Mouse (Mus musculus) retina, postnatal 1 day (tissue): ENCODE data around the gene Gps2.
A peak's percentile ranks its signal among the peaks of the same experiment; 100 is the strongest.

Source experiments
- DNase-seq: peaks from one replicate; pipeline ENCODE4 v3.0.0-alpha.2; 2012

The Gps2 gene

GRCm38 (mm10) chr11:69913554-69914371 lies at the start of gene Gps2:
Gene Gps2, plus strand, starts transcription at chr11:69913888.
- peak; percentile 98 for DNase-seq

DNA sequence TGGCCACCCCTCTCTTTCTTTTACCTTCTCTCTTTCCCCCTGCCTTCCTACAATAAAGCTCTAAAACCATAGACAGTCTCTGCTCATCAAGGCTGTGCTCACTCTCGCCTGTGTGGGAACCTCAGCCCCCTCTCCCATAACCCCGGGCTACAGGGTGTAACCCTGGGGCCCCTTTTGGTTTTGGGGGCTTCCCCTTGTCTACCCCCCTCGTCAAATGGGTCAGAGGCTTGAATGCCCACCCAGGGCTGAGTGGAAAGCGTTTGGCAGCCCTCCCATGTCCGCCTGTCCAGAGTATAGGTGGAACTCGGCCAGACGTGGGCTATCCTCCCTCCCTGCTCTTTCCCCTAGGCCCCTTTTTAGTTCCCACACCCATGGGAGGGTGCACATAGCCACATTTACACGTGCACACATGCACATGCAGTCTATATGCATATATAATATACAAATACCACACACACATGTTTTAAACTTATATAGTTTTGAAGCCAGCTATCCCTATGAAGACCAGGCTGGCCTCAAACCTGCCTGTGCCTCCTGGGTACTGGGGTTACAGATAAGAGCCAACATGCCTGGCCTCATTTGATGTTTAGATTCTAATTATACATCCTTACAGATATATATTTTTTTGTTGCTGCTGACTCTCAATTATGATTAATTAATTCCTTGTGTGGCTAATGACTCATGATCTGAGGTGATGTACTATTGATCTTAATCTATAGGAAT lies 49.4 kb upstream of the Gps2 start:
- DNase-seq: no peak

DNA sequence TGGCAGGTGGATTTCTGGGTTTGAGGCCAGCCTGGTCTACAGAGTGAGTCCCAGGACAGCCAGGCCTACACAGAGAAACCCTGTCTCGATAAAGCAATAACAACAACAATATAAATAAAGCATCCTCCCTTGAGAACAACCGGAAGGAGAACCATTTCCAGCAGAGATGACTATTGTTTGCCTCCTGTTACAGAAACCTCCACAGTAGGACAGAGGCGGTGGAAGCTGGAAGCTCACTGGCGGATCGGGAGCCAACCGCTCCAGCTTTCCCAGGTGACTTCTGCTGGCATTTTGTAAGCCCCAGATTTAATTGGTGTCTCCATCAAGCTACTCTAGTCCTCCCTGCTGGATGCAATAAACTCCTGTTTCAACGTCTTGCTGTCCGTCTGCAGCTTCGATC lies 48.1 kb upstream of the Gps2 start:
- no peak for DNase-seq

DNA sequence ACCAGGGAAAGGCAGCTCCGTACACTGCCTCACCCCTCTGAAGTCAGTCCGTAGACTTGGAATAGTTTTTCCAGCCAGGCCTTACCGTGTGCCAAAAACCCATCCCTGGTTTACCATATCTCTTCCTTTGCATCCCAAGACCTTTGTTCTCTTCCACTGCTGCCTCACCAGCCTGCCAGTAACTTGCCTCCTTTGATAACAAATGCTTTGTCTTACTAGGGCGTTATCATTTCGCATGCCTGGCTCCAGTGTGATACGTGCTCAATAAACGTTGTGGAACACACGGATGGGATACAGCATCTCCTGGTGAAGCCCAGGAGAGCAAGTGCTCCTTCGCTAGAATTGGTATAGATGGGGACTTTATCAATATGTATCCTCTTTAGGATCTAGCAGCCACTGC lies 46.4 kb upstream of the Gps2 start:
- DNase-seq: no peak

- DNase-seq: no peak
Observed at GRCm38 (mm10) chr11:69870289-69871069, 43.2 kb upstream of the Gps2 start.

- DNase-seq: no peak
Observed at GRCm38 (mm10) chr11:69871822-69872221, 41.9 kb upstream of the Gps2 start.

GRCm38 (mm10) chr11:69872451-69872850 lies 41.2 kb upstream of the Gps2 start:
- DNase-seq: no peak

- no peak for DNase-seq
Observed at GRCm38 (mm10) chr11:69876186-69876585, 37.5 kb upstream of the Gps2 start.

DNA sequence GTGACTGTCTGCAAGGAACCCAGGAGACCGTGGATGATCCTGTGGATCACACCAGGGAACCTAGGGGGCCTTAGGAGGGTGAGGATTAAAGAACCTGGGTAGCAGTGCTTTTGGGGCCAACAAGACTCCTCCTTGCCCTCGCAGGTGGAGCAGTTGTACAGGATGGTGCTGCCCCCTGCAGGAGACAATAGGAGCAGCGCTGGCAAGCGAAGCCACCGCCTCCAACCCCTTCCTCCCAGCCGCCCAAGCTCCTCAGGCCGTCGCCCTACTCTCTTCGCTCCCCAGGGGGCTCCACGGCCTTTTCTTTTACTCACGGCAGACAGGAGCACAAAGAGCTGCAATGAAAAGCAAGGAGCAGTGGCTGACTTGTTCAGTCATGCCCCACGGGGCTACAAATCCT lies 36.8 kb upstream of the Gps2 start:
- DNase-seq: peak; percentile 91

DNA sequence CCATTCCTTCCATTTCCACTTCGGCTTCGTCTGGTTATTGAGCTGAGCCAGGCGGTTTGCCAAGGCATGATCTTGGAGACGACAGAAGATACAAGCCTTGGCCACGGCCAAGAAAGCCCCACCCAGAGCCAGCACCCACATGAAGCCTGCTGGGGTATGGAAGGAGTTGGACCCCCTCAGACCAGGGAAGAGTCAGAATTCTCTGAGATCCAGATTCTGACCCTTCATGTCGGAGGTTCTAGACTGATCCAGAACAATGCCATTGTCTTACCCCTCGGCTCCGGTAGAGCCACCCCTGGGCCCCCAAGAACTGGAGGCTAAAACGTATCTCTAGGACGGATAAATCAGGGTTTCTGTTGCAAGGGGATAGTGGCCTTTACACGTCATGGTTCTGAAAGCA lies 35.8 kb upstream of the Gps2 start, which contains the start of gene Tmem95:
Gene Tmem95, minus strand, starts transcription at position 141 of the 400 bp plus-strand sequence.
- DNase-seq: no peak

- no peak for DNase-seq
Observed at GRCm38 (mm10) chr11:69878399-69878798, 35.3 kb upstream of the Gps2 start.

DNA sequence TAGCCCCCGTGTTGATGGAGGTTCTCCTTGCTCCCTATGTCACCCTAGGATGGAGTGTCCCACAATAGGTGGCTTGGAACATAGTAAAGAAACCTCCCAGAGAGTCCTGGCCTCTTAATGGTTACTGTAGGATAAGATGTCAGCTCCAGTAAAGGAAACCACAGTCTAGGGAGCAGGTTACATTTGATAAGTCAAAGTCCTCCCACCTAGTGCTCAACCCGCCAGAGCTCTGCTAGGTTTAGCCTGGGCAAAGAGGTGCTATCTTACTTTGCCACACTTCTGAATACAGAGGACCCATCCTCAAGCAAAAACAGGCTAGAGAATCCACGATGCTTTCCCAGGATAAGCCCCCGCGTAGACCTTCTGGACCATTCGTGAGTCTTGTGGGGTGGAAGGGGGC lies 34.7 kb upstream of the Gps2 start:
- no peak for DNase-seq

- DNase-seq: no peak
Observed at GRCm38 (mm10) chr11:69879711-69880110, 34.0 kb upstream of the Gps2 start.

GRCm38 (mm10) chr11:69880506-69880852 lies 33.2 kb upstream of the Gps2 start:
- DNase-seq: peak; percentile 73

DNA sequence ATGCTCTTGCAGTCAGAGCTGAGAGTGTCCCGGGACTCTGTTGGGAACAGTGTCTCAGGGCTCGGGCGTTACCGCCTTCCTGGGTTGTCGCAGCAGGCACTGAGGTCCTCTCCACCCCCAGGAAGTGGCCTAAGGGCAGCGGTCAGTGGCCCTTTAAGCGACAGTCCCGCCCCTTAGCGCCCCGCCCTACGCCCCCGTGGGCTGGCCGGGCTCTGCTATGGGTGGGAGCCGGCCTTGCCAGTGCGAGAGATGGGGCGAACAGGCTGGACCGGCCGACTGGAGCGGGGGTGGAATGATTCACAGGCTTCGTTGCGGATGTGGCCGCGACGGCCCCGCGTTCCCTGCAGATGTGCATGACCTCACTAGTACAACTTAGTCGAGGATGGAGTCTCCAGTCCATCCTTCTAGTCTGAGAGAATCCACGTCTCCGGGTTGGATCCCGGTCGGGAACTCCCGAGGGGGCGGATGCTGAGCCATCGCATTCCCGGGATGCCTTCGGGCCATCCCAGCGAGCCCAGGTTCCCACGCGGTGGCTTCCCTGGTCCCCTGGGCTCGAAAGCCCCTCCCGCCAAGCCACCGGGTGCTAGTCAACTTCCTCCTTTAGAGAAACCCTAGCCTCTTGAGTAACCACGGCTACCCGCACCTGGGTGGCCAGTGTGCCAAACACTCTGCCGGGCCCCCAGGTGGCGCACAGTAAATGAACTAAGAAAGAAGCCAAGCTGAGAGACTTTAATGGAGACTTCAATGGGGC lies 32.7 kb upstream of the Gps2 start, which contains the start of gene Kctd11:
Gene Kctd11, minus strand, starts transcription at position 554 of the 751 bp plus-strand sequence.
- DNase-seq: peak; percentile 88

DNA sequence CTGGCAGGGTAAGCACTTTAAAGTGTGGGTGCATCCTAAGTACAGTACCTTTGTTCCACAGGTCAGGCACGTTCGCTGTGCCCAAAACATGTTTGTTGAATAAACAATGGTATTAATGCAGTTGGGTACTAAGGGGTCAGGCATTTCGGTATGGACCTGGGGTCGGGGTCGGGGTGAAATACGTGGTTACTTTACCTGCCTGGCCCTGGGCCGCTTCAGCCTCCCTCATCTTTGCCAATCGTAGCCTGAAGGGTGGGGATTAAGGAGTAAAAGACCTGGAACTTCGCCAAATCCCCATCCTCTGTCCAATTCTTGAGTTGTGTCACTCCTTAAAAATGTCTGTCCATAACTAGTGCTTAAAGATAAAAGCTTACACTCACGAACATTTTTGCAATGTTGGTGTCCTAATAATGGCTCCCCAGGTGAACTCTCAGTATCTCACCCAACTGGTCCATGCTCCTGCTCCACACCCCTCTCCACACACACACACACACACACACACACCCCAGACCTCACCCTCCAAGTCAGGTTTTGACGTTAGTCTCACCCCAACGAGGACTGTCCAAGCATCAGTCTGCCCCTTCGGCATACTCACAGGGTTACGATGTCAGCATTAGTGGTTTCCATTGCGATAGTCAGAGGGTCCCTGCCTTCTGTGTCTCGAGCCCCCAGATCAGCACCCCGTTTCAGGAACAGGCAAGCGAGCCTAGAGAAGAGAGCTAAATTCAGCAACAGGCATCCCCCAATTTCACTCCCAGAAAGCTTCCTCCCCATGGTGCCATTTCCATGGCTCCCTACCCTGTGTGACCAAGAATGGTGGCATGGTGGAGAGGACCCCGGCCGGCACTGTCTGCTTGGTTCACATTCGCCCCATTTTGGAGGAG lies 31.7 kb upstream of the Gps2 start:
- no peak for DNase-seq

DNA sequence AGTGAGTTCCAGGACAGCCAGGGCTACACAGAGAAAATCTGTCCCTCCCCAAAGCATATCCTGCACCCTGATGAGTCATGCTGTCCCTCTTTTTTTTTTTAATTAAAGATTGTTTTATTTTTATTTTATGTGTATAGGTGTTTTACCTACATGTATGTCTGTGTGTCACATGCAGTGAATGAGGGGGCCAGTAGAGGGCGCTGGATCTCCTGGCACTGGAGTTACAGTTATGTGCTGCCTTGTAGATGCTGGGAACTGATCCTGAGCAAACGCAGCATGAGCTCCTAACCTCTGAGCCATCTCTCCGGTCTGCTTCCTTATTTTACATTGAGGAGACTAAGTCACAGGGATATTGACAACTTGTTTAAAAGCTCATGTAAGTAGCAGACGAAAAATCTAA lies 30.6 kb upstream of the Gps2 start:
- peak; percentile 47 for DNase-seq

GRCm38 (mm10) chr11:69883527-69884151 lies 30.0 kb upstream of the Gps2 start:
- DNase-seq: no peak

- DNase-seq: no peak
Observed at GRCm38 (mm10) chr11:69884240-69884639, 29.4 kb upstream of the Gps2 start.

DNA sequence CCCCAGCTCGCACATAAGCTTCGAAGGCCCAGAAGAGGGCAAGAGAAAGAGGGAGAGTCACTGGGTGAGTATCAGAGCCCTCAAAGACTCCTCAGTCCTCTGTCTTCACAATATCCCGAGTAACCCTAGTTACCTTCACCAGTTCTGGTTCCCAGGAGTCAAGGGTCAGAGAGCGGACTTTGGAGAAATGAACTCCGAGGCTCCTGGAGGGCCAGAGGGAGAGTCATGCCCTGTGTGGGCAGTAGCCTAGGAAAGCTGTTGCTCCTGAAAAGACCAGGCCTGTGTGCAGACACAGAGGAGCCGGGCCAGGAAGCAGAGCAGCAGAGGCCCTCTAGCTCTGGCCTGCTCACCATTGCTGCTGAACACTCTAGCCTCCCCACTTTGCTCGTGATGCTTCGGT lies 29.0 kb upstream of the Gps2 start:
- DNase-seq: no peak
